Mouse (Mus musculus): Measurements from ENCODE around the gene Il31ra. TPM values are rescaled to one million over a fixed set of nuclear protein-coding genes. Genes with fewer than 3 reads are reported as not detected.

The Il31ra gene
- total RNA-seq, 4 experiments from 2014 or later: 0.10 to 0.26 (median 0.16) TPM

Other genes starting within 250 kb of the Il31ra start
- gene Il6st, start 130.3 kb downstream of the Il31ra start, total RNA-seq (2022): 100 to 1,000 TPM; 297 to 404 (median 379) TPM
- under 1 TPM; 0.27 to 0.96 (median 0.53) TPM for gene Ddx4, start 58.1 kb upstream of the Il31ra start, total RNA-seq (2022)
- 10 to 100 TPM; 27.8 to 39.4 (median 36.0) TPM for gene Slc38a9, start 66.4 kb upstream of the Il31ra start, total RNA-seq (2022)
- 100 to 1,000 TPM; 229 to 267 (median 248) TPM for gene Plpp1, start 206.4 kb upstream of the Il31ra start, total RNA-seq (2022)

All from adrenal gland, adult 8-10 months (tissue).